Mouse (Mus musculus) midbrain, postnatal 0 days (tissue): ENCODE measurements at regions not wholly inside any gene's neighbourhood (a gene's known extent, or its start where the extent isn't known, plus 50 kb on each side); places are given as distances from the start of the nearest gene placed in this dataset.

Experiments used
- ATAC-seq: fragments of 200-750 bp; cut with Nextera tagmentation; 2 replicates; pipeline ENCODE4 v1.8.0; 2017; ENCODE audit warnings: moderate number of reproducible peaks, mild to moderate bottlenecking, moderate TSS enrichment, moderate library complexity; ENCODE audit not compliant: low FRiP score
- DNase-seq: peaks from one replicate; pipeline ENCODE4 v3.0.0-alpha.2; 2015; ENCODE audit warnings: low spot score
- H3K27ac ChIP-seq: fragments of 300-500 bp; sonication (generic); 2 replicates; pipeline ENCODE4 v1.5.1; 2014; ENCODE audit warnings: low read depth, mild to moderate bottlenecking, low read length, mixed read lengths
- H3K27me3 ChIP-seq: fragments of 300-500 bp; sonication (generic); 2 replicates; pipeline ENCODE4 v1.6.1; 2014; ENCODE audit warnings: low read length, control low read depth, mixed read lengths; ENCODE audit not compliant: insufficient read depth
- H3K36me3 ChIP-seq: fragments of 300-500 bp; sonication (generic); 2 replicates; pipeline ENCODE4 v1.6.1; 2014; ENCODE audit warnings: low read length, control low read depth, mixed read lengths; ENCODE audit not compliant: insufficient read depth
- H3K4me1 ChIP-seq: fragments of 300-500 bp; sonication (generic); 2 replicates; pipeline ENCODE4 v1.6.1; 2014; ENCODE audit warnings: mild to moderate bottlenecking, control low read depth, antibody characterized with exemption, low read length, mixed read lengths; ENCODE audit not compliant: insufficient read depth
- H3K4me2 ChIP-seq: fragments of 300-500 bp; sonication (generic); 2 replicates; pipeline ENCODE4 v1.6.1; 2014; ENCODE audit warnings: low read depth, mild to moderate bottlenecking, low read length, mixed read lengths; ENCODE audit not compliant: poor library complexity, severe bottlenecking
- H3K4me3 ChIP-seq: fragments of 300-500 bp; sonication (generic); 2 replicates; pipeline ENCODE4 v1.5.1; 2014; ENCODE audit warnings: low read depth, mild to moderate bottlenecking, low read length, moderate library complexity
- H3K9ac ChIP-seq: fragments of 300-500 bp; sonication (generic); replicated peaks from 2 replicates; pipeline ENCODE4 v1.6.1; 2014; ENCODE audit warnings: mild to moderate bottlenecking, low read length, moderate library complexity, mixed read lengths; ENCODE audit not compliant: poor library complexity, severe bottlenecking
- H3K9me3 ChIP-seq: fragments of 300-500 bp; sonication (generic); 2 replicates; pipeline ENCODE4 v1.6.1; 2016; ENCODE audit warnings: low read length, control low read depth
- CTCF ChIP-seq: IDR thresholded peaks from 2 replicates; pipeline ENCODE4 v1.5.1; 2016; ENCODE audit warnings: antibody characterized with exemption, mild to moderate bottlenecking
- WGBS: fragments of 180-500 bp; shearing (Covaris S2); extraction: QIAGEN DNeasy Blood & Tissue Kit; methylation state at CpG from one replicate; pipeline ENCODE4 v1.1.7; 2014; 5-methylcytosine and 5-hydroxymethylcytosine counted together

DNA sequence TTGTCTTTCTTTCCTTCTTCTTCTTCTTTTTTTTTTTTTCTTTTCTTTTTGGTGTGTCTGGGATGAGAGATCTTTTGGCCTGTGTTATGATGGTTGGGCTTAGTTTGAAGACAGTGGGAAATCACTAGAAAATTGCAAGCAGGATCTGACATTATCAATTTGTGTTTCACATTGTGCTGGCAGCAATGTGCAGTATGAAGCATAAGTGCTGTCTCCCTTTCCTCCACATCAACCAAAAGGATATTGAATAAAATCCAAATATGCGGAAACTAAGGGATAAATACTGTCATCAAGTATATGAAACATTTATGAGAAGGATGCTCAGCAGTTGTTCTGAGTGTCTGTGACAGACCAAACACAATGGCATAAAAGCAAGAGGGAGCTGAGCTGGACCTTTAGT, 1144.4 kb upstream of the Zeb2 start:
- Histone ChIP-seq H3K4me1 (no peaks in the 10 kb centered on the region), H3K27me3 (no peaks in the 10 kb centered on the region), H3K4me2 (no peak overlapping the region), H3K9me3 (no peaks in the 10 kb centered on the region), H3K36me3 (no peaks in the 10 kb centered on the region), H3K4me3 (no peak overlapping the region), H3K9ac (no peak overlapping the region), H3K27ac (no peak overlapping the region)
- WGBS, result 83% methylated on average over 1 of the region's 1 CpGs
- no peak for TF ChIP-seq CTCF
- DNase-seq (no peak), ATAC-seq (no peak)

DNA sequence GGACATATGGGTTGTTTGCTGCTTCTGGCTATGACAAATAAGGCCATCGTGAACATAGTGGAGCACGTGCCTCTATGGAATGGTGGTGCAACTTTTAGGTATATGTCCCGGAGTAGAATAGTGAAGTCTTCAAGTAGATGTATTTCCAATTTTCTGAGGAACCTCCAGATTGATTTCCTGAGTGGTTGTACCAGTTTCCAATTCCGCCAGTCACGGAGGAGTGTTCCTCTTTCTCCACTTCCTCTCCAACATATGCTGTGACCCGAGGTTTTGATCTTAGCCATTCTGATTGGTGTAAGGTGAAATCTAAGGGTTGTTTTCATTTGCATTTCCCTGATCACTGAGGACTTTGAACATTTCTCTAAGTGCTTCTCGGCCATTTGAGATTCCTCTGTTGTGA, 1134.4 kb upstream of the Zeb2 start:
- DNase-seq (no peak), ATAC-seq (no peak)
- no peak overlapping the region for H3K4me2 ChIP-seq
- no peaks in the 10 kb centered on the region for H3K9me3 ChIP-seq
- no peak for TF ChIP-seq CTCF
- H3K4me3 ChIP-seq, result no peak overlapping the region
- H3K9ac ChIP-seq, result no peak overlapping the region
- H3K36me3 ChIP-seq, result no peaks in the 10 kb centered on the region
- no peak overlapping the region for H3K27ac ChIP-seq
- WGBS, result 91% methylated on average over 7 of the region's 7 CpGs
- no peaks in the 10 kb centered on the region for H3K4me1 ChIP-seq
- no peaks in the 10 kb centered on the region for H3K27me3 ChIP-seq

DNA sequence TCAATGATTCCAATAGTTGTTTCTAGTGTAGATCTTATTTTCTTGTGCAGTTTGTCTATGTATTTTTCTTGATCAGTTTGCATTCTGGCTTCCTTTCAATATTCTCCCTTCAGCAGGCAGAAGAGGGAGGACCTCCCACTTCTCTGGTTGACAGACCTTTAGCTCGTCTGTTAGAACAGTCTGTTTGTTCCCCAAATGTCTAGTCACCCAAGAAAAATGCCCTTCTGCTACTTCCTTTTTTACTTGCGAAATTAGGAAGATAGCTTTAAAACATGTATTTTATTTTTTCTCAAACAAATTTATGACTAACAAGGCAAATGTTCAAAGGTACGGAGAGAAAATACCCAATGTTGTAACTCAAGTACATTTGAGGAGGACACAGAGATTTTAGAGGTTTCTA, 1128.5 kb upstream of the Zeb2 start:
- Histone ChIP-seq H3K4me1 (no peaks in the 10 kb centered on the region), H3K4me3 (no peak overlapping the region), H3K4me2 (no peak overlapping the region), H3K27me3 (no peaks in the 10 kb centered on the region), H3K27ac (no peak overlapping the region), H3K36me3 (no peaks in the 10 kb centered on the region), H3K9me3 (no peaks in the 10 kb centered on the region), H3K9ac (no peak overlapping the region)
- ATAC-seq (no peak), DNase-seq (no peak)
- no peak for TF ChIP-seq CTCF
- WGBS, result 73% methylated on average over 3 of the region's 3 CpGs

DNA sequence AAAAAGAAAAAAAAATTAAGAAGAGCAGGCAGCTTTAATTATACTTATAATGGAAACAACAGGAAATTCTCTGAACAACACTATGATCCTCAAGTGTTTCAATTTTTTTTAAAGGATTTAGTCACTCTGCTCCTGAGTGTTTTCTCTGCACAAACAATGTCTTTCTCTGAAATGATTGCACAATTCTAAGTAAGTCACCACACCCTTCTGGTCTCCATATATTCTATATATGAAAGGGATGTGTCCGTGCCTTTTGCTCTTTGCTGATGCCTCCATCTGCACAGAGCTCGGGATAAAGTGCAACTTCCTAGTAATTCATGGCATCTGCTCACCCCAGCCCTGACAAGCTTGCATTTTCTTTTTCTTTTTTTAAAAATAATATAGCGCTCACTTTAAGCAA, 1127.5 kb upstream of the Zeb2 start:
- no peak overlapping the region for H3K27ac ChIP-seq
- H3K9ac ChIP-seq, result no peak overlapping the region
- no peak for TF ChIP-seq CTCF
- H3K4me1 ChIP-seq, result no peaks in the 10 kb centered on the region
- H3K4me2 ChIP-seq, result no peak overlapping the region
- 92% methylated on average over 3 of the region's 3 CpGs for WGBS
- no peaks in the 10 kb centered on the region for H3K27me3 ChIP-seq
- H3K36me3 ChIP-seq, result no peaks in the 10 kb centered on the region
- H3K9me3 ChIP-seq, result no peaks in the 10 kb centered on the region
- ATAC-seq (no peak), DNase-seq (no peak)
- no peak overlapping the region for H3K4me3 ChIP-seq

DNA sequence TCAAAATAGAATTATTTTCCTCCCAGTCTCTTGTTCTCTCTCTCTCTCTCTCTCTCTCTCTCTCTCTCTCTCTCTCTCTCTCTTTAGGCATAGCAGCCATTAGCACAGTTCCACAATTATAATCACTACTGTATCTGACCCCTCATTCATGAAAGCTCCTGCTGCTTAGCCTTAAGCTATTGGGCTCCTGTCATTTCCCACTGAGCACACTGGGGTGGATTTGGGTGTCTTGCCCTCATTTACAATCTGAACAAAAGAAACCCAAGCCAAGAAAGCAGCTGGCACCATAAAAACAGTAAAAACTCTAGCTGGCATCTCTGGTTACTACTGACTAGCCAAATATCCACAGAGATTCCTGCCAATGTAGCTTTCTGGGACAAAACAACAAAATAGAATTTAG, 1125.6 kb upstream of the Zeb2 start:
- DNase-seq, result peak; percentile 66
- TF ChIP-seq CTCF, result no peak
- Histone ChIP-seq H3K36me3 (no peaks in the 10 kb centered on the region), H3K27ac (no peak overlapping the region), H3K9ac (no peak overlapping the region), H3K9me3 (no peaks in the 10 kb centered on the region), H3K4me3 (no peak overlapping the region), H3K4me1 (no peaks in the 10 kb centered on the region), H3K4me2 (no peak overlapping the region), H3K27me3 (no peaks in the 10 kb centered on the region)
- peak; percentile 23; the same call in 1 of the 2 replicates for ATAC-seq

DNA sequence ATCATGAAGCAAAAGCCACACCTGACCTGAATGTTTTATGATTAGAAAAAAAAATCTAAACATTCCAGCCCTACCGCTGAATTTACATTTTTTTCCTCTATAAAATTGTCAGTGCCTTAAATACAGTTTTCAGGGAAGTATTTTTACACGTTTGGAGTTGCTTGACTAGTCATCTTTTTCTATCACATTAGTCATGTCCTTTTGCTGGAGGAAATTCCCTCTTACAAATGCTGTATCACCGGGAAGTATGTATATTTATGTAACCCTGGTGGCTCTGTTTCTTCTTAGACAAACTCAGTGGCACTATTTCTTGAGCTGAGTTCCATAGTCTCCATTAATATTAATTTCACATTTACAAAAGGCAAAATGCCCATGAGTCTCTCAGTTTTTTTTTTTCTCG, 1122.7 kb upstream of the Zeb2 start:
- Histone ChIP-seq H3K4me3 (no peak overlapping the region), H3K9me3 (no peaks in the 10 kb centered on the region), H3K36me3 (no peaks in the 10 kb centered on the region), H3K27ac (no peak overlapping the region), H3K9ac (no peak overlapping the region), H3K4me1 (no peaks in the 10 kb centered on the region), H3K27me3 (no peaks in the 10 kb centered on the region), H3K4me2 (no peak overlapping the region)
- no peak for TF ChIP-seq CTCF
- no peak for DNase-seq
- WGBS, result 61% methylated on average over 4 of the region's 4 CpGs
- ATAC-seq, result no peak
